Mouse (Mus musculus): ENCODE data around the gene Psmd14.

GRCm38 (mm10) chr2:61750702-61751101 is 39.2 kb downstream of the Psmd14 start:
- no peak for TF ChIP-seq CTCF (IDR thresholded peaks at IDR 0.05)
- TF ChIP-seq POLR2A (IDR thresholded peaks at IDR 0.05; ENCODE audit: insufficient read depth, low read depth, low read length), result no peak

Data from heart, adult 2 months (tissue).